Mouse (Mus musculus) spleen, adult 2 months (tissue): Measurements from ENCODE around the gene Nudt9.

Experiments used
- CTCF ChIP-seq: fragments of 200-500 bp; IDR thresholded peaks from 2 replicates; pipeline ENCODE4 v1.5.1; 2011; ENCODE audit warnings: mild to moderate bottlenecking, inconsistent platforms; ENCODE audit not compliant: insufficient read depth, insufficient read length, insufficient replicate concordance; ENCODE audit errors: extremely low read depth
- POLR2A ChIP-seq: fragments of 200-500 bp; IDR thresholded peaks from 2 replicates; pipeline ENCODE4 v1.6.1; 2011; ENCODE audit warnings: low read depth, low read length, inconsistent platforms

GRCm38 (mm10) chr5:103998739-103999138 lies 47.4 kb upstream of the Nudt9 start:
- TF ChIP-seq CTCF, result no peak
- no peak for TF ChIP-seq POLR2A
